Mouse (Mus musculus) spleen, adult 12 weeks (tissue): ENCODE measurements around the gene Utp11.

Experiments
- DNase-seq: peaks from one replicate; pipeline ENCODE4 v3.0.0; 2022; ENCODE audit warnings: low spot score

The Utp11 gene

GRCm38 (mm10) chr4:124704797-124705474 lies 11.5 kb upstream of the Utp11 start:
- no peak for DNase-seq

DNA sequence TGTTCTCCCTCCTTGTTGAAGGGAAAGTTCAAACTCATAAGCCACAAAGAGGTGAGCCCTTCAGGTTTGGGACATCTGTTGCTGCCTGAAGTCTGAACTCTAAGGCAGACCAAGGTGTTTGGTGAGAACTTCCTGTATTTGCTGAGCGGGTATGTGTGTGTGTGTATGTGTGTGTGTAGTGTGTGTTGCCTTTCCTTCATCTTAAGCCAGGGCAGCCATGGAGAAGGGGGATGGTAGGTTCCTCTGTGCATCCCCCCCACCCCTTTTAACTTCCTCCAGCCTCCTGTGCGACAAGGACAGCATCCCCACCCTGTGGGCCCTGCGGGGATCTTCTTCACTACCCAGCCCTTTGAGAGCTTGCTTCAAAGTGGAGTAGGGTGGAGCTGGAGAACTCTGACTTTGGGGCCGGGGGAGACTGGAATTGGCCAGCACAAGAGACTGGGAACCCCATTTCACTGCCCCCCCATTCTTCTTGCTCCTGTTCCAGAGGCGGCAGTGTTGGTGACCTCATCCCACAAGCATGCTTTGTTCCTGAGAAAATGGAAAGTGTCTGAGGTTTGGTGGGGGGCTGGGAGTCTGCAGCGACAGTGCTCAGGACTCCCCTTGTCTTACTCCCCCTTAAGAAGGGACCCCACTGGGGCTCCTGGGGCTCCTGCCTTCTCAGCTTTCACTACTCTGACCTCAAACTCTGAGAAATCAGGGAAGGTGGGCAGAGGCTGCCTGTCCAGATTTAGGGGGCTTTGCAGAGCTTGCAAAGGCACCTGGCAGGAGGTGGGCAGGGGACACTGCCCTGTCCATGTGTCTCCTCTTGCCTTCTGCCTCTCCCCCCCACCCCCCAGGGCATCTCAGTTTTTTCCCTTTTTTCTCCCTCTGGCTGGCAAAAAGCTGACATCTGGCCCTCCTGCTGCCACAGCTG lies 10.7 kb upstream of the Utp11 start:
- DNase-seq = no peak

GRCm38 (mm10) chr4:124703406-124703805 lies 10.0 kb upstream of the Utp11 start:
- no peak for DNase-seq

- no peak for DNase-seq
Measured at GRCm38 (mm10) chr4:124701916-124702315, 8.5 kb upstream of the Utp11 start.

GRCm38 (mm10) chr4:124701052-124701845 lies 7.8 kb upstream of the Utp11 start:
- no peak for DNase-seq

- peak; percentile 24 for DNase-seq
Measured at GRCm38 (mm10) chr4:124700248-124700971, 7.0 kb upstream of the Utp11 start, which contains the start of gene Fhl3. Fhl3 (plus strand) TSS chr4:124700701.

- DNase-seq = no peak
Measured at GRCm38 (mm10) chr4:124699791-124700190, 6.4 kb upstream of the Utp11 start.

DNA sequence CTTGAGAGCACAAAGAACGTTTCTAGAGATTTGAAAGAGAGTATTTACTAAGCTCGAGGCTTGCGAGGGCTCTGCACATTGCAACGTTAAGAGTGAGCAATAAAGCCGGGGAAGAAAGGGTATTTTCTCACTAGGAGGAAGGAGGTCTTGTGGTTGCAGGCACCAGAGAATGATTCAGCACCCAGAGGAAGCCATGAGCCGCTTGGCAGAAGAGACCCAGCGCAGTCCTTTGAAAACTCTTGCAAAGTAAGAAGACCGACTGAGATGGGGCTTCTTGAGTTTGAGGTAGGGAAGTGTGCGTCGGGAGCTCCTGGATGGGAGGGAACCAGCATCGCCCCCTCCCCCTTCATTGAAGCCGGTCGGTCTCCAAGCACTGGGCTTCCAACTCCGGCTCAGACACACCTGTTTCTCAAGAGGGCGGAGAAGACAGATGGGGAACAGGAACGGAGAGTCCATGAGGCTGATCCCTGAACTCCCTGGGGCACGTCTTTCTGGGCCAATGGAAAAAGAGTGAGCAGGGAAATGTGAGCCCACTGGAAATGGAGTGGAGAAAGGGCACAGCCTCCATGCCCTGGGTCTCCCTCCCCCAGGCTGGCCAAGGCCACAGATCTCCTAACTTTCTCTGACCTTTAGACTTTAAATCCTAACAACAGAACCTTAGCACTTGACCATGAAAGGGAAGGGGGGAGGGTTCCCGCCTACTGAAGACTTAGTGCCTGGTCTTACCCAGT lies 2.6 kb upstream of the Utp11 start:
- no peak for DNase-seq

- no peak for DNase-seq
Measured at GRCm38 (mm10) chr4:124694572-124694971, 1.2 kb upstream of the Utp11 start.

GRCm38 (mm10) chr4:124692416-124692861 lies 961 bp downstream of the Utp11 start:
- no peak for DNase-seq

GRCm38 (mm10) chr4:124691455-124691854 lies 1.9 kb downstream of the Utp11 start:
- DNase-seq = no peak

GRCm38 (mm10) chr4:124685897-124686402 lies 7.5 kb downstream of the Utp11 start:
- DNase-seq = no peak

DNA sequence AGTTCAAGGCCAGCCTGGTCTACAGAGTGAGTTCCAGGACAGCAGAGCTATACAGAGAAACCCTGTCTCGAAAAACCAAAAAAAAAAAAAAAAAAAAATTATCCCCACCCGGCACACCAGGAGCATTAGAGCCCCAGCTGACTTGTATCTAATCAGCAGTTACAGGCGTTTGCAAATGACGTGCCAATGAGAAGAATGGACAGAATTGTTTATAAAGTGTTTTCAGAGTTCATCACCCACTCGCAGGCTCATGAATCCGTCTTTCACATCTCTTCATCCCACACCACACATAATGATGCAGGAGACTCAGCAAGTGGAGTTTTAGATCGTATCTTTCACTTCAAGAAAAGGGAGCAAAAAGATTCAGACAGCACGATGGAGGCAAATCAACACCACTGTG lies 7.9 kb downstream of the Utp11 start:
- DNase-seq = no peak

GRCm38 (mm10) chr4:124685004-124685403 lies 8.4 kb downstream of the Utp11 start:
- DNase-seq = no peak

GRCm38 (mm10) chr4:124683474-124683873 lies 9.9 kb downstream of the Utp11 start:
- no peak for DNase-seq

DNA sequence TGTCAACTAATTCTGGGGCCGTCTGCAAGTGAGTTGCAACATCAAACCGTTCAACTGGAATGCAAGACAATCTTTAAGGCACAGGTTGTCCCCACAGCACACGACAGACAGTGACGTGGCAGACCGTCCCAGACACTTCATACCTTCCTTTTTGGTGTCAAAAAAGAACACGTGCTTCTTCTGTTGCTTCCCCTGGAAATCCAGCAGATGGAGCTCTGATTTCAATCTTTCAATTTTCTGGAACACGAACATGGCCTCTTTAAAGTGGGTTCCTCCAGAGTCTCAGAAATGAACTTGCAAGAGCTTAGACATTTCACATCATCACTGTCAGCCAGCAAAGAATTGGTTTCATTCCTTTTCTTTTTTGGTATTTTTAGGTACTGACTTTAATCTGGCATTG lies 11.1 kb downstream of the Utp11 start:
- DNase-seq = no peak

- no peak for DNase-seq
Measured at GRCm38 (mm10) chr4:124675958-124676357, 17.4 kb downstream of the Utp11 start.

- DNase-seq = no peak
Measured at GRCm38 (mm10) chr4:124675037-124675436, 18.4 kb downstream of the Utp11 start.

GRCm38 (mm10) chr4:124674334-124675032 lies 18.9 kb downstream of the Utp11 start:
- no peak for DNase-seq
